Mouse (Mus musculus) testis, adult 2 months (tissue): ENCODE measurements around the gene Gtf2e1. TPM values are rescaled to one million over a fixed set of nuclear protein-coding genes. Genes with fewer than 3 reads are reported as not detected.

Experiments
- H3K27ac ChIP-seq: fragments of 200-500 bp; 2 replicates; pipeline ENCODE4 v1.5.1; 2012; ENCODE audit warnings: low read depth, low read length; ENCODE audit not compliant: control insufficient read depth, insufficient read depth
- H3K27me3 ChIP-seq: fragments of 200-500 bp; 2 replicates; pipeline ENCODE4 v1.6.1; 2012; ENCODE audit warnings: mild to moderate bottlenecking, low read length, moderate library complexity; ENCODE audit not compliant: control insufficient read depth, insufficient read depth
- H3K36me3 ChIP-seq: fragments of 200-500 bp; 2 replicates; pipeline ENCODE4 v1.6.1; 2012; ENCODE audit warnings: mild to moderate bottlenecking, low read length; ENCODE audit not compliant: control insufficient read depth, insufficient read depth
- H3K4me1 ChIP-seq: fragments of 200-500 bp; 2 replicates; pipeline ENCODE4 v1.6.1; 2012; ENCODE audit warnings: low read length; ENCODE audit not compliant: control insufficient read depth, insufficient read depth
- H3K4me3 ChIP-seq: fragments of 200-500 bp; 2 replicates; pipeline ENCODE4 v1.5.1; 2012; ENCODE audit warnings: low read depth, mild to moderate bottlenecking, low read length, moderate library complexity, mixed read lengths; ENCODE audit not compliant: control insufficient read depth
- CTCF ChIP-seq: fragments of 200-500 bp; IDR thresholded peaks from 2 replicates; pipeline ENCODE4 v1.5.1; 2012; ENCODE audit warnings: low read depth, mild to moderate bottlenecking, inconsistent platforms, low read length, moderate library complexity; ENCODE audit not compliant: control insufficient read depth, insufficient read depth, insufficient replicate concordance
- POLR2A ChIP-seq: fragments of 200-500 bp; IDR thresholded peaks from 2 replicates; pipeline ENCODE4 v1.6.1; 2012; ENCODE audit warnings: low read depth, mild to moderate bottlenecking, inconsistent platforms, low read length, moderate library complexity; ENCODE audit not compliant: control insufficient read depth
- polyA plus RNA-seq: library from polyadenylated mRNA; depleted of rRNA; stranded (reverse); fragments of >200 nt; gene quantifications from 2 replicates; pipeline ENCODE4 v1.2.3, GENCODE M21; 2012

The Gtf2e1 gene
- polyA plus RNA-seq, 1 experiment = 10.7 TPM

DNA sequence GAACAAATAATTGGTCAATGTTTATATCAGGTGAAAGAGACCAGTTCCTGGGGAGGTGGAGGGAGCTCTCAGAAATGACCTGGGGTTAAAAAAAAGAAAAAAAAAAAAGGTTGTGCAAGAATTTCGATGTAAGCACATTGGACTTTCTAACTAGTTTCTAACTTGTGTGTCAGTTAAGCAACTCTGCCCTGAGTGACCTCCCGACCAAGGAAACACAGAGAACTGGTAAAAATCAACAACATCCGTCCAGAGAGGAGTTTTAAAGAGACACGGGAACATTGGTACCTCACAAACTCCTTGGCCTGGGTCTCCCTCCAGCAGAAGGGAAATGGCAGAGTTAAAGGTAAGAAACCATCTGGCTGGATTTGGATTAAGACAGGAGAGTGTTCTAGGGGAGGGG, 40.4 kb upstream of the Gtf2e1 start, which contains the start of gene Hgd:
Gene Hgd, plus strand, starts transcription at position 160 of the 400 bp plus-strand sequence.
- Histone ChIP-seq H3K4me1 (peaks cover 6% of the 10 kb centered on the region), H3K27me3 (no peaks in the 10 kb centered on the region), H3K27ac (no peak within 1 kb of the TSS), H3K4me3 (no peak within 1 kb of the TSS), H3K36me3 (no peaks in the 10 kb centered on the region)
- TF ChIP-seq CTCF (no peak), POLR2A (no peak)

DNA sequence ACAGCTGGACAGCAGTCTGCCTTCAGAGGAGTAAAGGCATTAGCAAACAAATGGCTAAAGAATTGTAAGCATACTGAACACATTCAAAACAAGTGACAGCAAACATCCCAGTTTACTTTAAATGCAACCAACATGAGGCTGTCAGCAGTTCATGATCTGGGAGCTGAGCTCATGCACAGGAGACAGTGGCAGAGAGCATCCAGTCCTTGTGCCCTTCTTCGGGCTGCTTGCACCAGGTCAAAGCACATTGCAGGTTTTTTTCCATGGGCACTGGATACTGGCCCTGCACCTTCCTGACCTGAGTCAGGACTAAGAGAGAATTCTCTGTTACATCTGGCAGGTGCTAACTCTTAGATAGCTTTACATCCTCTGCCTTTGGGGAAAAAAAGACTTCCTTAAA, 40.0 kb upstream of the Gtf2e1 start:
- H3K4me1 ChIP-seq = peaks cover 9% of the 10 kb centered on the region
- no peaks in the 10 kb centered on the region for H3K36me3 ChIP-seq
- H3K27ac ChIP-seq = no peak overlapping the region
- no peak for TF ChIP-seq CTCF
- TF ChIP-seq POLR2A = no peak
- no peak overlapping the region for H3K4me3 ChIP-seq
- no peaks in the 10 kb centered on the region for H3K27me3 ChIP-seq

DNA sequence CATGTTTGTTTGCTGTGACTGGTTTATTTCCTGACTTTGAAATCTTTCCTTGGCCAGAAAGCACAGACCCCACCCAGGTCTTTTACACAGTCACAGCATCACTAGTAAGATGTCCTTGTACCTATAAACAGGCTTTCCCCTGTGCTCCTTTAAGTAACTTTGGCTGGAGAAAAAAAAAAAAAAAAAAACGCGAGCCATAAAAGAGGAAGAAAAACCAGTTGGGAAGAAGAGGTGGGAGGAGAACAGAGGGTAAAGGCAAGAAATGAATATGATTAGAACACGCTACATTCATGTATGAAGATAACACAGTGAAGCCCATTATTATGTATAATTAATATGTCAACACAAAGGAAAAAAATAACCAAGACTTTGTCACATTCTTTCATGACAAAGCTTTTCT, 35.7 kb upstream of the Gtf2e1 start:
- Histone ChIP-seq H3K27me3 (no peaks in the 10 kb centered on the region), H3K4me3 (no peak overlapping the region), H3K36me3 (no peaks in the 10 kb centered on the region), H3K4me1 (peaks cover 9% of the 10 kb centered on the region), H3K27ac (no peak overlapping the region)
- no peak for TF ChIP-seq POLR2A
- no peak for TF ChIP-seq CTCF

DNA sequence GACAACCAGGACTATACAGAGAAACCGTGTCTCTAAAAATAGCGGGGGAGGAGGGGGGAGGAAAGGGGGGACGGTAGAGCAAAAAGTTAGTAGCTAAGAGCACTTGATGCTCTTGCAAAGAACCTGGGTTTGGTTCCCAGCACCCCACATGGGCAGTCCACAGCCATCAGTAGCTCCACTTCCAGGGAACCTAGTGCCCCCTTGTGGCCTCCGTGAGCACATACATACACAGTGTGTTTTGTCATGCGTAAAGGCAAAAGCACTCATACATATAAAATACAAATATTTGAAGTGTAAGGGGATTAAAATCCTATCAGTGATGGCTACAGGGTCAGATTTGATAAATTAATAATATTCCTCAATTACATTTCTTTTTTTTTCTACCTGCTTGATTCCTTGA, 33.5 kb upstream of the Gtf2e1 start:
- H3K27me3 ChIP-seq = no peaks in the 10 kb centered on the region
- peaks cover 9% of the 10 kb centered on the region for H3K4me1 ChIP-seq
- no peak overlapping the region for H3K27ac ChIP-seq
- TF ChIP-seq POLR2A = no peak
- TF ChIP-seq CTCF = peak; percentile 58; the same call in 1 of the 2 replicates
- H3K36me3 ChIP-seq = no peaks in the 10 kb centered on the region
- no peak overlapping the region for H3K4me3 ChIP-seq

DNA sequence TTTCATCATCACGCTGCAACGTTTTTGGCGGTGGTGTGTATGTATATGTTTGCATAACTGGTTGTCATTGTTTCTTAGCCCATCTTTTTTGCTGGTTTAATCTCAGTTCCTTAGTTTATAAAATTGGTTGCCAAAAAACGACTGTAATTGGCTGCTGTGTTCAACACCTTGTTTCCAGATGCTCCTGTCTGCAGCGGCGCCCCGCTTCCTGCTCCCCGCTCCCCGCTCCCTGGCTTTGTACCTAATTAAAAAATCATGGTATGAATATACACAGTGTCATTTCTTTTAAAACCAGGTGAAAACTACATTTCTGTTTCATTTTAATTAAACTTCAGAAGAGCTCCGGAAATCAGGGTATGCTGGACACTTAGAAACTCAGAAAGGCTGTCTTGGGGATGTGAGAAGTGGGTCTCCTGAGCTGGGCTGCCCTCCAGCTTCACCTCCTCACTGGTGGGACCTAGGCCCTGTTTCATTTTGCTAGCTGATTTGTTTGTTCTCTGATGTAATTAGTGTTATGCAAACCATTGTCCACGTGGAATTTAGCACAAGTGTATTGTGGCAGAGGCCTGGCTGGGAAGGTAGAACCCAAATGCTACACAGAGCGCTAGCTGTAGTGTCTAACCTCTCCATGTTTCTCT, 32.6 kb upstream of the Gtf2e1 start:
- Histone ChIP-seq H3K36me3 (no peaks in the 10 kb centered on the region), H3K27me3 (no peaks in the 10 kb centered on the region), H3K4me1 (peaks cover 9% of the 10 kb centered on the region), H3K27ac (no peak overlapping the region), H3K4me3 (no peak overlapping the region)
- TF ChIP-seq CTCF (no peak), POLR2A (no peak)

DNA sequence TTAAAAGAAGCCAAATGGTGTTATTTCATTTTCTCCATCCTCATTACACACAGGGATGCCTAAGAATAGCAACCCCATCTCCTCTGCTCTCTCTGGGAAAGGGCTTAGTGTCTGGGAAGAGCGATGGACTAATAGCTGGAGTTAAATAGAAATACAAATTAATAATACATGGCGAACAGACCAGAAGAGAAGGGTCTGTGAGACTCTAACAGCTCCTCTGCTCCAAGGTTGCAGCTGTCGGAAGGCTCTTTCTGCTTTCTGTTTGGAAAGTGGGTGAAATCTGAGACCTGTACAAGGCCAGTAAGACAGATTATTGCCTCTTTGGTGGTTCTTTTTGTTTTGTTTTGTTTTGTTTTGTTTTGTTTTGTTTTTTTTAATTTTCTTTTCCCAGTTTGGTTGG, 32.0 kb upstream of the Gtf2e1 start:
- no peaks in the 10 kb centered on the region for H3K36me3 ChIP-seq
- H3K27me3 ChIP-seq = no peaks in the 10 kb centered on the region
- H3K4me1 ChIP-seq = peaks cover 9% of the 10 kb centered on the region
- H3K4me3 ChIP-seq = no peak overlapping the region
- no peak overlapping the region for H3K27ac ChIP-seq
- TF ChIP-seq POLR2A = no peak
- no peak for TF ChIP-seq CTCF

DNA sequence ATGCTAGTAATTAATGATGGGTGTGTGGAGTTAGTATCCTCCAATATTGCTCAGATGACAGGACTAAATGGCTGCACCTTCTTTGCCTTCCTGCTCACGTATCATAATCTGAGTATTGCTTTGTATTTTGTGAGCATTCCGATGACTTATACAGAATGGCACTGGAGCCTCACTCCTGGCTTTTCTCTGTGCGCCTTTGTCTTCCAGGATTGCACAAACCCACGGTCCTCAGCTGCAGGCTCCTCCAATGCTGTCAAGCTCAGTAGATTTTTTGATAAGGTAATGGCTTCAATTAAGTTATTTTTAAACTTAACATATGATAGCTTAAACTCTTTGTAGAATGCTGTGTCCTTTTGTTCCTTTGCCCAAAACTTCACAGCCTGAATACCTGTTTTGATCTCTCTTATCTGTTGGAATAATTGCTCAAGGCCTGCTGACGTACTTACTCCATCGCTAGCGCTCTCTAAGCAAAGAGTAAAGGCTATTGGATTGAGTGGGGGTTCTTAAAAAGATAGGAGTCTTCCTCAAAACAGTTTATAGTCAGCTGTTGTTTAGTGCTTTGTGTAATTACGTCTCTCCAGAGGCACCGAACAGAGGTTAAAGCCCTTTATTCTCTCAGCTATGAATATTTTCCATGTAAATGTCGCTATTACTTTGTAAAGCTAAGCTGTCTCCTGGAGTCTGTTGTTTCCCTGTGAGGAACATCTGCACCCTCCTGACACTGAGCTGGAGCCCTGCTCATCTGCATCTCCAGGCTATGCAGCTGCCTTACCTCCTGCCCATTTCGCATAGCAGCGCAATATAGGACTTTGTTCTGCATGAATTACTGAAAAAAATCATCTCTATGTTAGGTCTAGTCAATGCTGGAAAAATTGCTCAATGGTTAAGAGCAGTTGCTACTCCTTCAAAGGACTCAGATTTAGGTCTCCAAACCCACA, 27.8 kb upstream of the Gtf2e1 start:
- H3K4me3 ChIP-seq = no peak overlapping the region
- H3K27me3 ChIP-seq = no peaks in the 10 kb centered on the region
- H3K36me3 ChIP-seq = no peaks in the 10 kb centered on the region
- H3K27ac ChIP-seq = no peak overlapping the region
- no peaks in the 10 kb centered on the region for H3K4me1 ChIP-seq
- TF ChIP-seq CTCF = no peak
- TF ChIP-seq POLR2A = no peak
